Mouse (Mus musculus): Measurements from ENCODE around the gene Cldn7.

- TF ChIP-seq E2F4 (IDR thresholded peaks at IDR 0.05; ENCODE audit: insufficient read depth), result no peak
- no peak for TF ChIP-seq POLR2A (IDR thresholded peaks at IDR 0.05; ENCODE audit: insufficient read length, low read depth)
- TF ChIP-seq USF1 (IDR thresholded peaks at IDR 0.05; ENCODE audit: low read depth), result no peak
- TF ChIP-seq MAX (IDR thresholded peaks at IDR 0.05; ENCODE audit: low read depth), result no peak
- no peak for TF ChIP-seq POLR2AphosphoS2 (IDR thresholded peaks at IDR 0.05; ENCODE audit: insufficient read length, low read depth)
- TF ChIP-seq REST (IDR thresholded peaks at IDR 0.05; ENCODE audit: insufficient read depth, insufficient read length), result no peak
- TF ChIP-seq TCF3 (IDR thresholded peaks at IDR 0.05; ENCODE audit: insufficient read length, low read depth), result no peak
- TF ChIP-seq MYOG (IDR thresholded peaks at IDR 0.05; ENCODE audit: control insufficient read depth in 1 of 3, insufficient read depth in 1 of 3, insufficient read length in 2 of 3, low read depth in 2 of 3), result no peak
- no peak for TF ChIP-seq CEBPB (IDR thresholded peaks at IDR 0.05; ENCODE audit: insufficient read depth, poor library complexity, severe bottlenecking)
- no peak for TF ChIP-seq SRF (IDR thresholded peaks at IDR 0.05; ENCODE audit: control insufficient read depth, insufficient read length, low read depth)
Observed at GRCm38 (mm10) chr11:69970775-69971174, 6.2 kb downstream of the Cldn7 start.
